Mouse (Mus musculus) liver, embryonic 18 days (tissue): ENCODE data around the gene Tpte. TPM values are rescaled to one million over a fixed set of nuclear protein-coding genes. Genes with fewer than 3 reads are reported as not detected.

Source experiments
- polyA plus RNA-seq: library from polyadenylated mRNA; depleted of rRNA; stranded (reverse); fragments of >200 nt; gene quantifications from 2 replicates; pipeline ENCODE4 v1.2.3, GENCODE M21; 2012; rRNA removed

The Tpte gene
- not detected in 2 replicates for polyA plus RNA-seq

GRCm38 (mm10) chr8:22282999-22283491, at the start of gene Tpte:
Tpte (plus strand) TSS chr8:22283441.

GRCm38 (mm10) chr8:22398142-22398951, 115.1 kb downstream of the Tpte start, which contains the start of gene Slc25a15:
Slc25a15 (minus strand) TSS chr8:22398597.

GRCm38 (mm10) chr8:22411282-22411702, 128.1 kb downstream of the Tpte start, which contains the start of gene Mrps31:
Mrps31 (plus strand) TSS chr8:22411361.

Other genes starting within 250 kb of the Tpte start
- 7.0 and 9.3 TPM in 2 replicates for gene Atp7b, start 223.1 kb upstream of the Tpte start, polyA plus RNA-seq
- 5.4 and 5.7 TPM in 2 replicates for gene Alg11, start 222.7 kb upstream of the Tpte start, polyA plus RNA-seq
- 0.14 and 0.15 TPM in 2 replicates for gene Nek5, start 158.4 kb upstream of the Tpte start, polyA plus RNA-seq
- 1.5 and 1.6 TPM in 2 replicates for gene Nek3, start 117.0 kb upstream of the Tpte start, polyA plus RNA-seq
- gene Ckap2, start 97.6 kb upstream of the Tpte start, polyA plus RNA-seq = 10.5 and 12.2 TPM in 2 replicates
- gene Vps36, start 90.6 kb upstream of the Tpte start, polyA plus RNA-seq = 5.2 and 5.3 TPM in 2 replicates
- 1.7 and 2.2 TPM in 2 replicates for gene Thsd1, start 56.1 kb upstream of the Tpte start, polyA plus RNA-seq
- 14.8 and 17.8 TPM in 2 replicates for gene Slc25a15, start 115.2 kb downstream of the Tpte start, polyA plus RNA-seq
- 15.5 and 15.8 TPM in 2 replicates for gene Mrps31, start 127.9 kb downstream of the Tpte start, polyA plus RNA-seq